Mouse (Mus musculus): ENCODE data around the gene Nectin1. TPM values are rescaled to one million over a fixed set of nuclear protein-coding genes. Genes with fewer than 3 reads are reported as not detected.

Nectin1 gene
- polyA plus RNA-seq, 1 experiment from 2014 or later, result 9.7 TPM

- Histone ChIP-seq H3K4me3 (peak overlapping the region; percentile 91), H3K4me1 (peaks cover 52% of the 10 kb centered on the region), H3K27ac (replicated peaks) (peak overlapping the region; percentile 98), H3K36me3 (no peaks in the 10 kb centered on the region), H3K9me3 (no peaks in the 10 kb centered on the region), H3K27me3 (peaks cover 22% of the 10 kb centered on the region), H3K4me2 (replicated peaks) (peak overlapping the region; percentile 86), H3K9ac (replicated peaks) (peak overlapping the region; percentile 99)
- under 1% methylated on average over 27 of the region's 27 CpGs for WGBS
- ATAC-seq (ENCODE audit: low FRiP score, low read depth), result no peak; the same call in 1 of the 2 replicates
Observed at GRCm38 (mm10) chr9:43742902-43743646, 710 bp upstream of the Nectin1 start.

DNA sequence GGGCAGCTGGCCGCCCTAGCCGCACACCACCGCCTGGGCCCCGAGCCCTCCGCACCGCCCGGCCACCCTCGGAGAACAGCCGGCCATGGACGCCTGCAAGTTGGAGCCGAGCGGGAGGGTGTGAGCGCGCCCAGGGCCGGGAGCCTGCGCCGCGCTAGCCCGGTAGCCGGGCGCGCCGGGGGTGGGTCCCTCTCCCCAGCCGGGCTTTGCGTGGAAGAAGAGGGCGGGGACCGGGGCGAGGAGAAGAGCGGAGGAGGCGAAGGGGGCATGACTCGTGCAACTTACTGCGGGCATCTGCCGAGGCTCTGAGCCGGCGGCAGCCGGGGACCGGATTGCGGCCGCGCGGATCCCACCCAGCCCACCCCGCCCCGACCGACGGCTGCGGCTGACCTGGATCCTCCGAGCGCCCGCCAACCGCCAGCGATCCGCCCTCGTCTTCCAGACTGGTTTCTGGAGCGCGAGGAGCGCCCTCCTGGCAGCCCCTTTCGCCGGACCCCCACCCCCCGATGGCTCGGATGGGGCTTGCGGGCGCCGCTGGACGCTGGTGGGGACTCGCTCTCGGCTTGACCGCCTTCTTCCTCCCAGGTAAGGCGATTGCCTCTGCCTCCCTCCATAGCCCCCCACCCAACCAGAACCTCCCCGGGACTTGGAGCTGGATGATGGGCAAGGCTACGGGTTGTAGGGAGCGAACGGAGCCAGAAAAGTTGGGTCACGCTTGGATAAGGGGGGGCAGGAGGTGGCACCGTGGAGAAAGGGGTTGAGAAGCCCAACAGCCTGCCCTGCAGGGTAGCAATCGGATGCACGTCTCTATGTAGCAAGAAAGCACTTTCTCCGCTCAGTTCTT lies 576 bp downstream of the Nectin1 start:
- H3K27ac ChIP-seq (replicated peaks), result peak overlapping the region; percentile 98
- peak overlapping the region; percentile 86 for H3K4me2 ChIP-seq (replicated peaks)
- peaks cover 52% of the 10 kb centered on the region for H3K4me1 ChIP-seq
- no peaks in the 10 kb centered on the region for H3K9me3 ChIP-seq
- peak overlapping the region; percentile 91 for H3K4me3 ChIP-seq
- peak; percentile 58 for ATAC-seq (ENCODE audit: low FRiP score, low read depth)
- WGBS, result under 1% methylated on average over 63 of the region's 77 CpGs
- H3K36me3 ChIP-seq, result no peaks in the 10 kb centered on the region
- peaks cover 17% of the 10 kb centered on the region; the same call in 1 of the 2 replicates for H3K27me3 ChIP-seq
- H3K9ac ChIP-seq (replicated peaks), result peak overlapping the region; percentile 99

DNA sequence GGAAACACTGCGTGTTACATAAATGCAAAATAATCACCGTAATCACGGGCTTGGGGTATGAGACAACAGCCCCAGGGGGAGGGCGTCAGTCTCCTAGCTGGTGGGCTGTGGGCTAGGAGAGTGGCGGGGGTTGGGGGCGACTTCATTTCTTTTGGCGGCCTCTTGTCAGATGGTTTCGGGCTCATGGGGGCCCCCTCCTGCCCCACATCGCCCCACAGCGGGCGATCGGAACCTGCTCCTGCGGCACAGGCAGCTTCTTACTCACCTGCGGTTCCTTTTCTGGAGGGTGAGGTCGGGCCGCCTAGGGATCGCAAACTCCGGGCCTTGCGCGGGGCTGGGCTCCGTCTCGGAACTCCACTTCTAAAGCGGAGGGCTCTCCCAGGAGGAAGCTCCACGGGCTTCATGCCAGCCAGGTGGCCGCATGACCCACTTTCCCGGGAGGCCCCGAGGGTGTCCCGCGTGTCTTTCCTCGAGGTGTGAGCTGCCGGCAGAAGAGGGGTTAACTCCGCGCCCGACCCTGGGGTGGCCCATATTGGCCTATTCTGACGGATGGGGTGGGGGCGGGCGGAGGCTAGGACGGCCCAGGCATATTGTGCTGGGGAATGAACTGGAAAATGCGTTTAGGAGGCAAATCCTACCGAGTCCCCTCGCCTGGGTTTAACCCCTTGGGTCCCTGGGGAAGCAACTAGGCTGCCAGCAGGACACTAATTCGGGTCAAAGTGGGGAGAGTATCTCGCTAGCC lies 1.4 kb downstream of the Nectin1 start:
- peaks cover 59% of the 10 kb centered on the region for H3K4me1 ChIP-seq
- H3K27me3 ChIP-seq, result peaks cover 17% of the 10 kb centered on the region; the same call in 1 of the 2 replicates
- H3K27ac ChIP-seq (replicated peaks), result peak overlapping the region; percentile 98
- peak overlapping the region; percentile 91 for H3K4me3 ChIP-seq
- WGBS, result under 1% methylated on average over 43 of the region's 43 CpGs
- H3K9ac ChIP-seq (replicated peaks), result peak overlapping the region; percentile 99
- peak; percentile 45 for ATAC-seq (ENCODE audit: low FRiP score, low read depth)
- no peaks in the 10 kb centered on the region for H3K9me3 ChIP-seq
- H3K4me2 ChIP-seq (replicated peaks), result peak overlapping the region; percentile 86
- H3K36me3 ChIP-seq, result no peaks in the 10 kb centered on the region

DNA sequence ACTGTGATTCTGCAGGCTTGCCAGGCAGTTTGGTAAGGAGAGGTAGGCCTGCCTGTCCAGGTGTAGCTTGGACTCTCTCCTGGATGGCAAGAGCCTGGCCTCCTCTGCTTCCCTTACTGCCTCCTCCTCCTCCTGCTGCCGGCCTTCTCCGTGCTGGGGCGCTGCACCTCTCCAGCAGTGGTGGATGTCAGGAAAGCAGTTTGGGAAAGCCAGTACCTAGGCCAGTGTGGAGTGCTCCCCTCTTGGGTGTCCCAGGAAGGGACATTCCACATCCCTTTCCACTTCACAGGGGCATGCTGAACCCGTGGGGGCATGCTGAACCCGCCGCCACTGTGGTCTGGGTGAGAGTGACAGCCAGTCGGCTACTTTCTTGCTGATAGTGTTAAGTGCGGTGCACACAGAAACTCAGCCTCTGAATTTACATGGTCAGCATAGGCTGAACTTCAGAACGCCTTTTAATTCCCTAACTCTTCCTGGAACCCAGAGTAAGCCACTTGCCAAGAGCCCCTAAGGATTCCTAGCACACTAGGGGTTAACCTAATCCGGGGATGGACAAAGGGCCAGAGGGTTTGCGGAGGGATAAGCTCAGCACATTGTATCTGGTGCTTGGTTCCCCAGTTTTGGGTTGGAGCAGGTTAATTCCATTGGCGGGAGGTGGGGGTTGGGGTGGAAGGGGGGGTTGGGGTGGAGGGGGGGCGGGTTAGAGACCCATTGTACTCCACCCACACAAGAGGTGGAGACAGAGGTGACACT lies 2.3 kb downstream of the Nectin1 start:
- Histone ChIP-seq H3K4me1 (peaks cover 68% of the 10 kb centered on the region), H3K36me3 (no peaks in the 10 kb centered on the region), H3K4me2 (replicated peaks) (peak overlapping the region; percentile 86), H3K9ac (replicated peaks) (peak overlapping the region; percentile 99), H3K27me3 (peaks cover 14% of the 10 kb centered on the region; the same call in 1 of the 2 replicates), H3K27ac (replicated peaks) (peak overlapping the region; percentile 98), H3K4me3 (peak overlapping the region; percentile 91), H3K9me3 (no peaks in the 10 kb centered on the region)
- ATAC-seq (ENCODE audit: low FRiP score, low read depth), result no peak
- under 1% methylated on average over 12 of the region's 13 CpGs for WGBS

DNA sequence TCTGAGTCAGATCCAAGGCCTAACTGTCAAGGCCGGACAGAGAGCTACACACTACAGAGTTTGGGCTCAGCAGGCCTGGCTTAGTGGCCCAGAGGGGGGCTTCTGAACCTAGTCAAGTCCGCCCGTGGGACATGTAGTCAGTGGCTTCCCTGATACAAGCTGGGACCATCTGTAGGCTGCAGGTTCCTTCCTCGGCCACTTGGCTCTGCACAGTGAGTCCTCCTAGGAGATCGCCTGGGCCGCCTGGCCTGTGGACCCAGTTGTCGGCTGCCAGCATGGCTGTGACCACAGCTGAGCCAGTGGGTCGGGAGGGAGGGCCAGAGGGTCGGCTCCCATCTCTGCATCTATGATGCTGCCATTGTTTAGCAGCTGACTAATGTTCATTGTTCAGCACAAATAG lies 3.9 kb downstream of the Nectin1 start:
- peak overlapping the region; percentile 91 for H3K4me3 ChIP-seq
- H3K27me3 ChIP-seq, result no peaks in the 10 kb centered on the region; the same call in 1 of the 2 replicates
- no peak for ATAC-seq (ENCODE audit: low FRiP score, low read depth)
- no peaks in the 10 kb centered on the region for H3K9me3 ChIP-seq
- 16% methylated on average over 9 of the region's 9 CpGs for WGBS
- H3K36me3 ChIP-seq, result peaks cover 4% of the 10 kb centered on the region; the same call in 1 of the 2 replicates
- peaks cover 66% of the 10 kb centered on the region for H3K4me1 ChIP-seq
- H3K27ac ChIP-seq (replicated peaks), result peak overlapping the region; percentile 98
- peak overlapping the region; percentile 99 for H3K9ac ChIP-seq (replicated peaks)
- H3K4me2 ChIP-seq (replicated peaks), result peak overlapping the region; percentile 86

GRCm38 (mm10) chr9:43748519-43748918 lies 4.7 kb downstream of the Nectin1 start:
- Histone ChIP-seq H3K27ac (replicated peaks) (no peak overlapping the region), H3K9me3 (no peaks in the 10 kb centered on the region), H3K36me3 (peaks cover 4% of the 10 kb centered on the region; the same call in 1 of the 2 replicates), H3K4me2 (replicated peaks) (peak overlapping the region; percentile 86; the same call in 1 of the 2 replicates), H3K4me1 (peaks cover 64% of the 10 kb centered on the region), H3K27me3 (no peaks in the 10 kb centered on the region), H3K4me3 (no peak overlapping the region), H3K9ac (replicated peaks) (no peak overlapping the region)
- ATAC-seq (ENCODE audit: low FRiP score, low read depth), result no peak
- 55% methylated on average over 5 of the region's 5 CpGs for WGBS

- H3K9me3 ChIP-seq, result no peaks in the 10 kb centered on the region
- no peak overlapping the region for H3K4me2 ChIP-seq (replicated peaks)
- peaks cover 79% of the 10 kb centered on the region for H3K4me1 ChIP-seq
- H3K27me3 ChIP-seq, result no peaks in the 10 kb centered on the region
- WGBS, result 70% methylated on average over 9 of the region's 9 CpGs
- H3K9ac ChIP-seq (replicated peaks), result no peak overlapping the region; the same call in 1 of the 2 replicates
- H3K4me3 ChIP-seq, result no peak overlapping the region
- H3K36me3 ChIP-seq, result peaks cover 4% of the 10 kb centered on the region; the same call in 1 of the 2 replicates
- H3K27ac ChIP-seq (replicated peaks), result no peak overlapping the region; the same call in 1 of the 2 replicates
- no peak for ATAC-seq (ENCODE audit: low FRiP score, low read depth)
Observed at GRCm38 (mm10) chr9:43750053-43750452, 6.3 kb downstream of the Nectin1 start.

DNA sequence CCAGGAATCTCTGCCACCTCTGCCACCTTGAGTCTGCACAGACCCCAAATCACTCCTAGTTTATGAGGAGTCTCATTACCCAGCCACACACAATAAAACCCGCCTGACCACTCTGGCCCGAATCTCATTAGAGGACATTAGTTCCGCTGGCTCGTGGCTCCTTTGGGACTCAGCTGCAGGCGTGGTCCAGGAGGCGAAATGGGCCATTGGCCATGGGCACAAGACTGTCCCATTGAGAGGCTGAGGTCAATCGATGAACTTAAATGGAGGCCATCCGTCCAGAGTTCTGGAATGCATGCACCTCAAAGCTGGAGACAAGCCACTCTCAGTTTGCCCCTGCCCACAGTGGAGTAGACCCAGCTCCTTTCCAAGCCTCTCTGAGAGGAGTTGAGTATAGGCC lies 7.3 kb downstream of the Nectin1 start:
- Histone ChIP-seq H3K9ac (replicated peaks) (no peak overlapping the region), H3K4me3 (no peak overlapping the region), H3K27ac (replicated peaks) (no peak overlapping the region), H3K9me3 (no peaks in the 10 kb centered on the region), H3K27me3 (no peaks in the 10 kb centered on the region), H3K36me3 (peaks cover 4% of the 10 kb centered on the region; the same call in 1 of the 2 replicates), H3K4me2 (replicated peaks) (no peak overlapping the region), H3K4me1 (peaks cover 82% of the 10 kb centered on the region)
- 57% methylated on average over 8 of the region's 8 CpGs for WGBS
- ATAC-seq (ENCODE audit: low FRiP score, low read depth), result no peak

DNA sequence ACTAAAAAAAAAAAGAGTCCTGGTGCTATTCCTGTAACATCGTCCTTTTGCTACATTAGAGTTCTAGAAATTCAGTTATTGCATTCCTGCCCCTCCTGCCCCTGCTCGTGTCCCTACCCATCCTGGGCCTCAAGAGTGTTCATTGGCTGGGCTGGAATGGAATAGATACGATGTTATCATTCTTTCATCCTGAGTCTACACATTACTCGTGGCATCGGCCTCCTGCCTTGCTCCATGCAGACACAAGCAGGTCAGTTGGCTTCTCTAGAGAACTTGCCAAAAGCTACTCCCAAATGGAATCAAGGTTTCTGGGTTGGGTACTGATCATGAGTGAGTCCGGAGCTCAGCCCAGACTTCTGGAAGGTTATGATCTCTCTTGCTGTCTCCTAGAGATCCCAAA lies 9.7 kb downstream of the Nectin1 start:
- no peak for ATAC-seq (ENCODE audit: low FRiP score, low read depth)
- no peak overlapping the region for H3K27ac ChIP-seq (replicated peaks)
- 85% methylated on average over 6 of the region's 6 CpGs for WGBS
- H3K9ac ChIP-seq (replicated peaks), result no peak overlapping the region
- H3K4me3 ChIP-seq, result no peak overlapping the region
- no peaks in the 10 kb centered on the region for H3K9me3 ChIP-seq
- H3K4me2 ChIP-seq (replicated peaks), result no peak overlapping the region
- H3K36me3 ChIP-seq, result peaks cover 4% of the 10 kb centered on the region; the same call in 1 of the 2 replicates
- no peaks in the 10 kb centered on the region for H3K27me3 ChIP-seq
- H3K4me1 ChIP-seq, result peaks cover 82% of the 10 kb centered on the region

DNA sequence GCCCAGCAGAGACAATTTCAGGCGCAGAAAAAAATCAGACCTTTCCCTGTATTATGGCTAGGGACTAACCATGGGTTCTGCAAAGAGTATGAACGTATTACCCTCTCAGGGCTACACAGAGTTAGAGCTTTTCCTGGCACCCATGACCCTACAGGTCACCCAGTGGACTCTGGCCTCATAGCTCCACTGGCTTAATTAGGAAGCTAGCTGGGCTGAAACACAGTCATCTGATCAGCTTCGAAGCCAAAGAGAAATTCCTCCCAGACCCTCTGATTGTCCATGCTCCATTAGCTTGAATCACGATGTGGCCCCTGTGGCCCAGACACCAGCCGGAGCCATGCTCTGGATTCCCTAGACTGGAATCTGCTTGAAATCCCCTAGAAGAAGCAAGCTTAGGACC lies 10.3 kb downstream of the Nectin1 start:
- Histone ChIP-seq H3K36me3 (peaks cover 4% of the 10 kb centered on the region; the same call in 1 of the 2 replicates), H3K27ac (replicated peaks) (no peak overlapping the region), H3K4me2 (replicated peaks) (no peak overlapping the region), H3K27me3 (no peaks in the 10 kb centered on the region), H3K4me1 (peaks cover 82% of the 10 kb centered on the region), H3K4me3 (no peak overlapping the region), H3K9me3 (no peaks in the 10 kb centered on the region), H3K9ac (replicated peaks) (no peak overlapping the region)
- 60% methylated on average over 5 of the region's 5 CpGs for WGBS
- no peak for ATAC-seq (ENCODE audit: low FRiP score, low read depth)

DNA sequence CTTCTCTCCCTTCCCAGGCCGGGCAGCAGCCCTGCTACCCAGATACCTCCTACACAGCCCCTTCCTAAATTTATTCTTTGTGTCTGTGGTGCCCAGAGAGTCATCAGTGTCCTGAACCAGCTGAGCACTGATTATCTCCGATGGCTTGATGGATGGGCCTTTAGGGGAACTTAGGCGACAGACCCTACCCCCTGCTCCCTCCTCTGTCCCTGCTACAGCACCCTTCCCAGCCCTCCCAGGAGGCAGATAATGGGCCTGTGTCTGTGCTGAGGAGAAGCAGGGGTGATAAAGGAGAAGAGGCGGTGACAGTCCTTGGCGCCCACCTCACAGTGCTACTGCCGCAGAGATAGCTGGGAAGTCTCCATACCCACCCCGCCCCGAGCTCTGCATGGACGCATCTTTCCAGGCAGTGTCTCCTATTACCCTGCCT lies 11.0 kb downstream of the Nectin1 start:
- H3K27me3 ChIP-seq, result no peaks in the 10 kb centered on the region
- peaks cover 4% of the 10 kb centered on the region; the same call in 1 of the 2 replicates for H3K36me3 ChIP-seq
- no peak for ATAC-seq (ENCODE audit: low FRiP score, low read depth)
- H3K27ac ChIP-seq (replicated peaks), result peak overlapping the region; percentile 22; the same call in 1 of the 2 replicates
- H3K4me3 ChIP-seq, result no peak overlapping the region
- WGBS, result 65% methylated on average over 9 of the region's 9 CpGs
- H3K9ac ChIP-seq (replicated peaks), result no peak overlapping the region
- no peaks in the 10 kb centered on the region for H3K9me3 ChIP-seq
- peaks cover 82% of the 10 kb centered on the region for H3K4me1 ChIP-seq
- no peak overlapping the region for H3K4me2 ChIP-seq (replicated peaks)

Data from midbrain, embryonic 12.5 days (tissue).